Mouse (Mus musculus) olfactory bulb, adult 2 months (tissue): Measurements from ENCODE around the gene Stoml2.
"Not testable (repeated sequence)": the region's sequence is repeated elsewhere in the genome, so short reads cannot be mapped to it uniquely, and the experiment has no call there.

Experiments
- CTCF ChIP-seq: fragments of 200-500 bp; IDR thresholded peaks from 2 replicates; pipeline ENCODE4 v1.5.1; 2012; ENCODE audit warnings: low read depth, mild to moderate bottlenecking, low read length, moderate library complexity; ENCODE audit not compliant: insufficient read depth
- POLR2A ChIP-seq: fragments of 200-500 bp; IDR thresholded peaks from 2 replicates; pipeline ENCODE4 v1.6.1; 2012; ENCODE audit warnings: mild to moderate bottlenecking, low read depth, low read length, moderate library complexity; ENCODE audit not compliant: insufficient read depth

GRCm38 (mm10) chr4:42980467-42980866, 51.0 kb downstream of the Stoml2 start:
- TF ChIP-seq CTCF, POLR2A: not testable (repeated sequence)
